Mouse (Mus musculus): ENCODE results near the gene Samd1.

DNA sequence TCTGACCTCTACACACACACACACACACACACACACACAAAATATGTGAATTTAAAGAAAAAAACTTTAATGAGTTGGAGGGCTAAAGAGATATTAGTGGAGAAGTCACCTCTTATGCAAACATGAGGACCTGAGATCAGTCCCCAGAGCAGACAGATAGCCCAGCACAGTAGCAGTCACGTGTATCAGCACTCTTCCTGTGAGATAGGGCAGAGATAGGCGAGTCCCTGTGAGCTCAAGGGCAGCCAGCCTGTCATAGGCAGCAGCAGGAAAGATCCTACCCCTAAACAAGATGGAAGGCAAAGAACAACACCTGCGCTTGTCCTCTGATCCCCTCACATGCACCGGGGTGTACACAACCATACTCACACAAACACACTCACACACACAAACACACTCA, 15.0 kb upstream of the Samd1 start:
- TF ChIP-seq POLR2A (IDR thresholded peaks at IDR 0.05; ENCODE audit: extremely low read depth, insufficient read depth, low read length) (no peak), CTCF (IDR thresholded peaks at IDR 0.05; ENCODE audit: extremely low read depth, insufficient read depth, low read length) (no peak)
